Mouse (Mus musculus): ENCODE measurements at regions not wholly inside any gene's neighbourhood (a gene's known extent, or its start where the extent isn't known, plus 50 kb on each side); places are given as distances from the start of the nearest gene placed in this dataset.
"Not testable (repeated sequence)": the region's sequence is repeated elsewhere in the genome, so short reads cannot be mapped to it uniquely, and the experiment has no call there.

- no peak for DNase-seq
Measured at GRCm38 (mm10) chr12:15104876-15105275, 711.8 kb downstream of the Trib2 start.

- no peak for DNase-seq
Measured at GRCm38 (mm10) chr12:15078615-15079014, 738.1 kb downstream of the Trib2 start.

GRCm38 (mm10) chr12:15064351-15064750 is 752.4 kb downstream of the Trib2 start:
- no peak for DNase-seq

GRCm38 (mm10) chr12:15051387-15051786 is 765.3 kb downstream of the Trib2 start:
- no peak for DNase-seq

GRCm38 (mm10) chr12:15043264-15043663 is 773.5 kb downstream of the Trib2 start:
- DNase-seq: no peak

GRCm38 (mm10) chr12:15011091-15011490 is 805.6 kb downstream of the Trib2 start:
- DNase-seq: no peak

GRCm38 (mm10) chr12:15002401-15002800 is 814.3 kb downstream of the Trib2 start:
- DNase-seq: not testable (repeated sequence)
